Mouse (Mus musculus) hindbrain, embryonic 14.5 days (tissue): Measurements from ENCODE around the gene Pigyl. TPM values are rescaled to one million over a fixed set of nuclear protein-coding genes. Genes with fewer than 3 reads are reported as not detected.

ENCODE experiments used
- ATAC-seq: fragments of 200-750 bp; cut with Nextera tagmentation; 2 replicates; pipeline ENCODE4 v1.8.0; 2017; ENCODE audit warnings: moderate number of reproducible peaks, mild to moderate bottlenecking, moderate TSS enrichment, moderate library complexity; ENCODE audit not compliant: low FRiP score
- DNase-seq: peaks from one replicate; pipeline ENCODE4 v3.0.0-alpha.2; 2015; ENCODE audit warnings: low spot score
- H3K27ac ChIP-seq: fragments of 300-500 bp; sonication (generic); 2 replicates; pipeline ENCODE4 v1.5.1; 2014; ENCODE audit warnings: mild to moderate bottlenecking, moderate library complexity
- H3K27me3 ChIP-seq: fragments of 300-500 bp; sonication (generic); 2 replicates; pipeline ENCODE4 v1.6.1; 2014; ENCODE audit warnings: mild to moderate bottlenecking, low read length, mixed read lengths; ENCODE audit not compliant: control insufficient read depth, insufficient read depth
- H3K36me3 ChIP-seq: fragments of 300-500 bp; sonication (generic); replicated peaks from 2 replicates; pipeline ENCODE4 v1.6.1; 2014; ENCODE audit not compliant: control insufficient read depth, insufficient read depth
- H3K4me1 ChIP-seq: fragments of 300-500 bp; sonication (generic); replicated peaks from 2 replicates; pipeline ENCODE4 v1.6.1; 2014; ENCODE audit warnings: antibody characterized with exemption, low read length, mixed read lengths; ENCODE audit not compliant: control insufficient read depth, insufficient read depth
- H3K4me2 ChIP-seq: fragments of 300-500 bp; sonication (generic); replicated peaks from 2 replicates; pipeline ENCODE4 v1.6.1; 2014; ENCODE audit warnings: mild to moderate bottlenecking, moderate library complexity
- H3K4me3 ChIP-seq: fragments of 300-500 bp; sonication (generic); replicated peaks from 2 replicates; pipeline ENCODE4 v1.5.1; 2014; ENCODE audit warnings: mild to moderate bottlenecking, low read length
- H3K9ac ChIP-seq: fragments of 300-500 bp; sonication (generic); 2 replicates; pipeline ENCODE4 v1.6.1; 2014
- H3K9me3 ChIP-seq: fragments of 300-500 bp; sonication (generic); 2 replicates; pipeline ENCODE4 v1.6.1; 2016; ENCODE audit warnings: low read length; ENCODE audit not compliant: control insufficient read depth
- WGBS: fragments of 180-500 bp; shearing (Covaris S2); extraction: QIAGEN DNeasy Blood & Tissue Kit; methylation state at CpG from one replicate; pipeline ENCODE4 v1.1.7; 2014; 5-methylcytosine and 5-hydroxymethylcytosine counted together
- polyA plus RNA-seq: library from polyadenylated mRNA; unstranded; fragments of >200 nt; fragmentation: Nextera tagmentation; extraction: Ambion mirVana; gene quantifications from 2 replicates; pipeline ENCODE4 v1.2.1, GENCODE M21; 2014

The Pigyl gene
- polyA plus RNA-seq, 1 experiment from 2014 or later, result 101 TPM

DNA sequence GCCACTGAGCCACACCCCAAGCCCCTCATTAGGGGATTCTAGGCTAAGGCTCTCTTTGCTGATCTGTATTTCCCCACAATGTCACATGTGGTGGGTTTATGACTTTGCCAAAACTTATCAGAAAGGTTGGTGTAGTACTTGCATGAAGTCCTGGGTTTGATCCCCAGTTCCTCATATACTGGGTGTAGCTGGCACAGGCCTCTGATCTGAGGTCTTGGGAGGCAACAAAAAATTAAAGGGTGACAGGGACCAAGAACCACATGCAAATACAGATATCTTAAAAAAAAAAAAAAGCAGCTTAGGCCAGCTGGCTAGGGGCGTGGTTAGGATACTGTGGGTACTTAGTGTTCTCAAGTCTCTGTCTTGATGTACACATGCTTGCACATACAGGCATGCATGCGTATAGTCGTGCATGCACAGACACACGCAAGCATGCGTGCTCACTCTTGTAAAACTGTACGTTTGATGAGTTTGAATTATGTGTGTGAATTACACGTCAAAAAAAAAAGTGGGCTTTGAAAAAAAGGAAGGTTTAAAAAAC is 33.5 kb upstream of the Pigyl start:
- Histone ChIP-seq H3K9me3 (no peaks in the 10 kb centered on the region), H3K27me3 (no peaks in the 10 kb centered on the region), H3K4me3 (no peak overlapping the region), H3K27ac (no peak overlapping the region), H3K4me1 (no peaks in the 10 kb centered on the region), H3K36me3 (no peaks in the 10 kb centered on the region), H3K9ac (no peak overlapping the region), H3K4me2 (no peak overlapping the region)
- 88% methylated on average over 7 of the region's 7 CpGs for WGBS
- DNase-seq, result no peak
- ATAC-seq, result no peak

DNA sequence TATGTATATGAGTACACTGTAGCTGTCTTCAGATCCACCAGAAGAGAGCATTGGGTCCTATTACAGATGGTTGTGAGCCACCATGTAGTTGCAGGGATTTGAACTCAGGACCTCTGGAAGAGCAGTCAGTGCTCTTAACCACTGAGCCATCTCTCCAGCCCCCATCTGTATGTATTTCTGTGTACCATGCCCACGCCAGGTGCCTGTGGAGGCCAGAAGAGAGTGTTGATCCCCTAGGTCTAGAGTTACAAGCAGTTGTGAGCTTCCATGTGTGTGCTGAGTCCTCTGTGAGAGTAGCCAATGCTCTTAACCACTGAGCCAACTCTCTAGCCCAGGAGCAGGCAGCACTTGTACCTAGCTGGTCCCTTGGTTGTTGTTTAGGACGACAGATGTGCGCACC is 32.5 kb upstream of the Pigyl start:
- no peak overlapping the region for H3K9ac ChIP-seq
- no peak overlapping the region for H3K4me2 ChIP-seq
- no peaks in the 10 kb centered on the region for H3K9me3 ChIP-seq
- no peaks in the 10 kb centered on the region for H3K4me1 ChIP-seq
- H3K27ac ChIP-seq, result no peak overlapping the region
- ATAC-seq (no peak), DNase-seq (no peak)
- no peak overlapping the region for H3K4me3 ChIP-seq
- no peaks in the 10 kb centered on the region for H3K27me3 ChIP-seq
- 80% methylated on average over 3 of the region's 3 CpGs for WGBS
- H3K36me3 ChIP-seq, result no peaks in the 10 kb centered on the region

DNA sequence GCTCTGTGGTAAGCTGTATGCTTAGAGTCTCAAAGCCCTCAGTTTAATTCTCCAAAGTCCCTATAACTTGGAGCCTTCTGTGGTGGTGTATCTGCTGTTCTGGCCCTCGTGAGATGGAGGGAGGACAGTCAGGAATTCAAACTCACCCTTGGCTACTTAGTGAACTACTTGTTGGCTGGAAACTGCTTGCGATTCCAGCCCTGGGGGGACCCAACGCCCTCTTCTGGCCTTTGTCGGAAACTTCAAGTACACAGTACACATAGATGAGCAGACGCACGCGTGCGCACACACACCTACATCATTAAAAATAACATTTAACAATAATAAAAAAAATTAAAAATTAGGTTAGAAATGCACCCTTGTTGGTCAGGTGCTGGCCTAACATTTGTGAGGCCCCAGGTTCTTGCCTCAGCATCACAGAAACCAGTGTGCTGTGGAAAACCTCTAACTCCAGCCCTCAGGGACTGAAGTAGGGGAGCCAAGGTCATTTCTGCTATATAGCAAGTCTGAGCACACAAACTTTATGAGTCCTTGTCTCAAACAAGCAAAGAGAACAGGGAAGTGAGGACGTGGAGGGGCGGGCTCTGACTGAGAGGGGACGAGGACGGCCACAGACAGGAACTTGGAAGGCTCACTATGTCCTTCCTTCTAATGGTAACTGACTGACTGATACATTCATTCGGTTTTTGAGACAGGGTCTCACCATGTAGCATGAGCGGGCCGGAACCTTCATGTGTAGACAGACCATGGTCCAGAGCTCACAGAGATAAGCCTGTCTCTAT is 31.2 kb upstream of the Pigyl start:
- 90% methylated on average over 15 of the region's 15 CpGs for WGBS
- H3K4me1 ChIP-seq, result no peaks in the 10 kb centered on the region
- no peak overlapping the region for H3K4me3 ChIP-seq
- no peaks in the 10 kb centered on the region for H3K36me3 ChIP-seq
- no peak overlapping the region for H3K4me2 ChIP-seq
- DNase-seq, result no peak
- ATAC-seq, result no peak
- no peak overlapping the region for H3K27ac ChIP-seq
- no peaks in the 10 kb centered on the region for H3K27me3 ChIP-seq
- H3K9ac ChIP-seq, result no peak overlapping the region
- H3K9me3 ChIP-seq, result no peaks in the 10 kb centered on the region

DNA sequence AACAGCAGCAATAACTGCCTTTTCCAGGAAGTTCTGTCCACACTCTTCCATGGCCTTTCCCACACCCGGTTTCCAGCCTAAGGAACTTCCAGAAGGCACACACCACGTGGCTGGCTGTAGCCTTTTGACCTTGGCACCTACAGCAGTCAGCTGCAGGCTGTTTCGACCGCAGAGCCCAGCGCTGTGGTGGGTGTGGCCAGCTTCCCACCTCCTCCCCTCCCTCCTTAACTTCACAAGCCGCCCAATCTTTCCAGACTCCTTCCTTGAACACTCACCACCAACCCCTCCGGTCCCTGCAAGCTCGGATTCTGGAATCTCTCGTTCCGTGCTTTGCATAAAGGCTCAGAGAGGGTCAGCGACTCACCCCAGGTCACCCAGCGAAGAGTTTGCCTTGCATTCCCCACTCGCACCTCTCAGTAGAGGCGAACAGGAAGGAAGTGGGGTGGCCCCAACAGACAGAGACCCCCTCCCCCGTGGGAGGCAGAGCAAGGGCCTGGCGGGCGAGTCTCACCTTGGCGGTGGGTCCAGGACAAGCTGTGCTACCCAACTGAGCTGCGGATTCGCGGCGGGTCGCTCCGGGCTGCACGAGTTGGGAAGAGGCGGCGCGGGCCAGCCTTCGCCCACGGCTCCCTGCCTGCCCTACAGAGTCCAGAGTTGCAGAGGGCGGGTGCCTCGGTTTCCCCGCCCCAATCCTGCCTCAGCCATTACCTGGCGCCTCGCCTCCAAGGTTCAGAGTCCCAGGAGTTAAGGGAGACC is 25.2 kb upstream of the Pigyl start:
- H3K9ac ChIP-seq, result no peak overlapping the region
- no peak overlapping the region for H3K4me3 ChIP-seq
- DNase-seq, result no peak

DNA sequence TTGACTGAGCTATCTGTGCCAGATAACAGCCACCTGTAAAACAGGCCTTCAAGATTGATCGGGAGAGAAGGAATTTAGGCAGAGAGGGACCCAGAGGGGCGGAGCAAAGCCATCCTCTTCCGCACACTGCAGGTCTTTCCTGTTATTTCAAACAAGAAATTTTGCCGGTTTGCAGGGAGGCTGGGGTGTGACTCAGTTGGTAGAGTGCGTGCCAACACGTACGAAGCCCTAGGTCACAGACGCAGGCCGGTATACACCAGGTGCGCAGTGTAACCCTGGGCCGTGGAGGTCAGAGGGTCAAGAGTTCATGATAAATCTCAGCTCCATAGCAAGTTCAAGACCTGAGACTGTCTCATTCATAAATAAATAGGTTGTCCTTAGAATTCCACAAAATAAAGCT is 24.4 kb upstream of the Pigyl start:
- H3K4me1 ChIP-seq, result no peaks in the 10 kb centered on the region
- no peak overlapping the region for H3K27ac ChIP-seq
- DNase-seq, result no peak
- H3K9ac ChIP-seq, result no peak overlapping the region
- H3K4me2 ChIP-seq, result peak overlapping the region; percentile 34; the same call in 1 of the 2 replicates
- no peaks in the 10 kb centered on the region for H3K36me3 ChIP-seq
- H3K27me3 ChIP-seq, result peaks cover 24% of the 10 kb centered on the region
- WGBS, result 51% methylated on average over 11 of the region's 11 CpGs
- ATAC-seq, result no peak
- H3K9me3 ChIP-seq, result no peaks in the 10 kb centered on the region
- no peak overlapping the region for H3K4me3 ChIP-seq

More for the DNA sequence above, 25.2 kb upstream of the Pigyl start:
- peak overlapping the region; percentile 34 for H3K4me2 ChIP-seq
- no peaks in the 10 kb centered on the region for H3K9me3 ChIP-seq
- H3K36me3 ChIP-seq, result no peaks in the 10 kb centered on the region
- 3% methylated on average over 35 of the region's 35 CpGs for WGBS
- no peak for ATAC-seq
- no peaks in the 10 kb centered on the region for H3K4me1 ChIP-seq
- peaks cover 21% of the 10 kb centered on the region for H3K27me3 ChIP-seq
- no peak overlapping the region for H3K27ac ChIP-seq

DNA sequence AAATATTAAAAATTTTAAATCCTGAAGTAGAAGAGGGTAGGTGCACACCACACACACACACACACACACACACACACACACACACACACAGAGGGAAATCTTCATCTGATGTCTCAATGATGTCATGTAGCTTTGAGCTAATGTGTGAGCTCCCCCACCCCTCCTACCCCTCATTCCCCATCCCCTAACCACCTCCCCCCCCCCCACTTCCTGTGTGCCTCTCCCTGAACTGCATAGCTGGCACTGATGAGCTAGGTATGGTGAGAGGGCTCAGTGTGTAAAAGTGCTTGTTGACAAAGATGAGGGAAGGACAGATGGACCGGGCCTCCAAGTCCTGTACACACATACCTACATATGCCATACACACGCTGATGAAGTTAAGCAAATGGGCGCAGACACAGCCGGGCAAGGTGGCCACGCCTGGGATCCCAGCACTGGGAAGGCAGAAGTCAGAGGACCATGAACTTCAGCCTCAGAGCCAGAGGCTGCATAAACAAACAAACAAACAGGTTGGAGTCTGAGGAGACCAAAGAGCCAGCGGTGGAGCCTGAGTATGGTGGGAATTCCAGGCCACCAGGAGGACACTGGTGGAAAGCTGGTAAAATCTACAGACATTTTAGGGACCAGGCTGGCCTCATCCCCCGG is 22.3 kb upstream of the Pigyl start:
- no peaks in the 10 kb centered on the region for H3K36me3 ChIP-seq
- no peak overlapping the region for H3K9ac ChIP-seq
- H3K9me3 ChIP-seq, result no peaks in the 10 kb centered on the region
- H3K27ac ChIP-seq, result no peak overlapping the region
- peaks cover 24% of the 10 kb centered on the region for H3K27me3 ChIP-seq
- no peak overlapping the region for H3K4me2 ChIP-seq
- H3K4me1 ChIP-seq, result no peaks in the 10 kb centered on the region
- no peak for DNase-seq
- ATAC-seq, result no peak
- no peak overlapping the region for H3K4me3 ChIP-seq
- 84% methylated on average over 7 of the region's 7 CpGs for WGBS

DNA sequence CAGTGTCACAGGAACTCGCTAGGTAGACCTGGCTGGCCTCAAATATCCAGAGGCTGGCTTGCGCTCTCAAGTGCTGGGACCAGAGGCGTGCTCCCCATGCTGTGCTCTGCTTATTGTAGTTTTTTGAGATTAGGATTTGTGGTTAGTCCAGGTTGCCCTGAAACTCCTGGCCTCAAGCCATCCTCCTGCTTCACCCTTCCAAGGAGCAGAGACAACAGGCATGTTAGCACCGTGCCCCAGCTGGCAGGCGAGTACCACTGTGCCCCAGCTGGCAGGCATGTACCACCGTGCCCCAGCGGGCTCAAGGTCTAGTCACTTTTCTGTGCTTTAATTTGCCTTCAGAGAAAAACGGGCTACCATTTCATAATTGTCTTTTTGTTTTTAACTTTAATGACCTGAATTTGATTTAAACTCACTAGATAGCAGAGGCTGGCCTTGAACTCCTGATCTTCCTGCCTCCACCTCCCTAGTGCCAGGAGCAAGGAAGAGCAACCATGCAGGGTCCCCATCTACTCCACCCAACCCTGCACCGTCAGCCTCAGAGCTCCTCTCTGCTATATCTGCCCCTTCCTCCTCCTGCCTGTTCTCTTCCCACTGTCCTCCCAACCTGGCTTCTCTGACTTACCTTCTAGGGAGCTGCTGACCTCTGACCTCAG is 21.5 kb upstream of the Pigyl start:
- Histone ChIP-seq H3K36me3 (no peaks in the 10 kb centered on the region), H3K9ac (no peak overlapping the region), H3K4me3 (no peak overlapping the region), H3K27ac (no peak overlapping the region), H3K27me3 (peaks cover 24% of the 10 kb centered on the region), H3K4me1 (no peaks in the 10 kb centered on the region), H3K9me3 (no peaks in the 10 kb centered on the region), H3K4me2 (no peak overlapping the region)
- DNase-seq (no peak), ATAC-seq (no peak)
- WGBS, result 63% methylated on average over 9 of the region's 9 CpGs

DNA sequence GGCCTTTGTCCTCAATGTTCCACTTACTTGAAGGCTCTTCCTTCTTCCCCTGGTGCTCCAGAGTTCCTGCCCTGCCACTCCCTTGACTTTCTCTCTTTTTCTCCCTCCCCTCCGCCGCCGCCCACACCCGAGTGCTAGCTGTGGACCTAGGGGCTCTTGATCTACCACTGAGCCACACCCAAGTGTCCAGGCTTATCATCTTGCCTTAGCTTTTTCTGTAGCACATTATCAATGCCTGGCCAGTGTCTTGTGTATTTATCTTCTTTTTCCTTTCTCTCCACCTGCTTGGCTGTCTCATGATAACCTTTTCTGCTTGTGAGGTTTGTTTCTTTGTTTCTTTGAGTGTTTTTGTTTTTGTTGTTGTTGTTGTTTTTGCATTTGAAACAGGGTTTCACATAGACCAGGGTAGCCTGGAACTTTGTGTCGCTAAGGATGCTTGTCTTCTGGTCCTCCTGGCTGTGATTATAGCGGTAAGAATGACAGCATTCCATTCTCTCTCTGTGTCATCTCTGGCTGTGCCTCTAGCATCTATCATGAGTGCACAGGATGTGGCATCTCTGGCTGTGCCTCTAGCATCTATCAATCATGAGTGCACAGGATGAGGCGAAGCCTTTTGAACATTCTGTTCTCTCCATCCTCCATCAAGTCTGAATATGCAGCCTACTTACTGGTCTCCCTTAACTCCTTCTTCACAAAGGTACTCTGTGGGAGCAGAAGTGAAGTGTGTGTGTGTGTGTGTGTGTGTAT is 20.8 kb upstream of the Pigyl start, which contains the start of gene Acp5:
Acp5 (minus strand) TSS at position 68 of the 747 bp plus-strand sequence.
- no peak within 1 kb of the TSS for H3K9ac ChIP-seq
- H3K9me3 ChIP-seq, result no peaks in the 10 kb centered on the region
- WGBS, result 58% methylated on average over 7 of the region's 7 CpGs
- peaks cover 20% of the 10 kb centered on the region for H3K27me3 ChIP-seq
- DNase-seq (no peak), ATAC-seq (no peak)
- no peak within 1 kb of the TSS for H3K27ac ChIP-seq
- H3K36me3 ChIP-seq, result no peaks in the 10 kb centered on the region
- no peak within 1 kb of the TSS for H3K4me3 ChIP-seq
- H3K4me1 ChIP-seq, result no peaks in the 10 kb centered on the region
- no peak within 1 kb of the TSS for H3K4me2 ChIP-seq
